Mouse (Mus musculus): ENCODE data around the gene Atg5. TPM values are rescaled to one million over a fixed set of nuclear protein-coding genes. Genes with fewer than 3 reads are reported as not detected.
"Not testable (repeated sequence)": the region's sequence is repeated elsewhere in the genome, so short reads cannot be mapped to it uniquely, and the experiment has no call there.

The Atg5 gene
- polyA plus RNA-seq (2016; fragmentation: Nextera tagmentation; extraction: Ambion mirVana): 46.1 and 46.4 TPM in 2 replicates

- peak; percentile 98 for ATAC-seq (ENCODE audit: low FRiP score)
- Histone ChIP-seq H3K4me3 (replicated peaks) (peak within 1 kb of the TSS; percentile 88), H3K4me1 (peaks cover 22% of the 10 kb centered on the region), H3K27me3 (no peaks in the 10 kb centered on the region), H3K9me3 (no peaks in the 10 kb centered on the region), H3K9ac (peak within 1 kb of the TSS; percentile 89), H3K27ac (peak within 1 kb of the TSS; percentile 94), H3K4me2 (peak within 1 kb of the TSS; percentile 76), H3K36me3 (replicated peaks) (no peaks in the 10 kb centered on the region)
- under 1% methylated on average over 63 of the region's 63 CpGs for WGBS
These were observed at the start of gene Atg5 for GRCm38 (mm10) chr10:44268145-44268860. Atg5 (plus strand) TSS chr10:44268358.

- not testable (repeated sequence) for H3K27ac ChIP-seq; H3K36me3 ChIP-seq (replicated peaks); H3K9me3 ChIP-seq; H3K27me3 ChIP-seq; H3K9ac ChIP-seq; H3K4me3 ChIP-seq (replicated peaks); ATAC-seq (ENCODE audit: low FRiP score); H3K4me2 ChIP-seq; H3K4me1 ChIP-seq
- WGBS: 15% methylated on average over 2 of the region's 2 CpGs
These were observed 49.1 kb upstream of the Atg5 start for GRCm38 (mm10) chr10:44219073-44219472.

DNA sequence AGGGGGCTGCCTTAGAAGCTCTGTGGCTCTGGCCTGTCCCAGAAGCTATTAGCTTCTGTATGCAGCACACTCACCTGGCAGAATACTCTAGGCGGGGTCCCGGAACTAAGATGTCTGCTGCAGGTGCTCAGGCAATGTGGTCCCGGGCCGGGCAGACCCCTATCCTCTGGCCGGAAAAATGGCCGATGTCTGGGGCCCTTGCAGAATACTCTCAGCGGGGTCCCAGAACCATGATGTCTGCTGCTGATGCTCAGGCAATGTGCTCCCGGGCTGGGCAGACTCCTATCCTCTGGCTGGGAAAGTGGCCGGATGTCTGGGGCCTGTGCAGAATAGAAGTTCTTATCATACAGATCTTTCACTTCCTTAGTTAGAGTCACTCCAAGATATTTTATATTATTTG is 43.8 kb upstream of the Atg5 start:
- no peaks in the 10 kb centered on the region for H3K4me1 ChIP-seq
- 94% methylated on average over 9 of the region's 9 CpGs for WGBS
- H3K9me3 ChIP-seq: 0 out of 2 replicates have a peak, but pooled peaks cover 3% of the 10 kb centered on the region
- no peaks in the 10 kb centered on the region for H3K36me3 ChIP-seq (replicated peaks)
- H3K9ac ChIP-seq: no peak overlapping the region
- no peak overlapping the region for H3K4me2 ChIP-seq
- no peaks in the 10 kb centered on the region for H3K27me3 ChIP-seq
- no peak overlapping the region for H3K4me3 ChIP-seq (replicated peaks)
- no peak overlapping the region for H3K27ac ChIP-seq
- ATAC-seq (ENCODE audit: low FRiP score): no peak

- not testable (repeated sequence) for H3K27me3 ChIP-seq; ATAC-seq (ENCODE audit: low FRiP score); H3K36me3 ChIP-seq (replicated peaks); H3K4me1 ChIP-seq; H3K27ac ChIP-seq; H3K4me2 ChIP-seq; H3K9me3 ChIP-seq; H3K4me3 ChIP-seq (replicated peaks); H3K9ac ChIP-seq
- WGBS: 9% methylated on average over 1 of the region's 1 CpGs
These were observed 34.8 kb upstream of the Atg5 start for GRCm38 (mm10) chr10:44233351-44233750.

GRCm38 (mm10) chr10:44235298-44235697 is 32.9 kb upstream of the Atg5 start:
- not testable (repeated sequence) for H3K27me3 ChIP-seq; H3K4me3 ChIP-seq (replicated peaks); H3K9me3 ChIP-seq; H3K9ac ChIP-seq; ATAC-seq (ENCODE audit: low FRiP score); H3K4me1 ChIP-seq; H3K36me3 ChIP-seq (replicated peaks); H3K4me2 ChIP-seq; H3K27ac ChIP-seq
- 40% methylated on average over 7 of the region's 7 CpGs for WGBS

GRCm38 (mm10) chr10:44256624-44257023 is 11.5 kb upstream of the Atg5 start:
- no peak for ATAC-seq (ENCODE audit: low FRiP score)
- Histone ChIP-seq H3K4me1 (no peaks in the 10 kb centered on the region), H3K4me3 (replicated peaks) (no peak overlapping the region), H3K27ac (no peak overlapping the region), H3K9ac (no peak overlapping the region), H3K36me3 (replicated peaks) (no peaks in the 10 kb centered on the region), H3K4me2 (no peak overlapping the region), H3K27me3 (no peaks in the 10 kb centered on the region), H3K9me3 (no peaks in the 10 kb centered on the region)
- WGBS: 33% methylated on average over 7 of the region's 7 CpGs

GRCm38 (mm10) chr10:44265835-44266234 is 2.3 kb upstream of the Atg5 start:
- Histone ChIP-seq H3K27ac (no peak overlapping the region), H3K9ac (no peak overlapping the region), H3K9me3 (no peaks in the 10 kb centered on the region), H3K27me3 (no peaks in the 10 kb centered on the region), H3K4me2 (no peak overlapping the region), H3K4me1 (peaks cover 22% of the 10 kb centered on the region), H3K36me3 (replicated peaks) (no peaks in the 10 kb centered on the region), H3K4me3 (replicated peaks) (no peak overlapping the region)
- WGBS: 60% methylated on average over 3 of the region's 3 CpGs
- no peak for ATAC-seq (ENCODE audit: low FRiP score)

DNA sequence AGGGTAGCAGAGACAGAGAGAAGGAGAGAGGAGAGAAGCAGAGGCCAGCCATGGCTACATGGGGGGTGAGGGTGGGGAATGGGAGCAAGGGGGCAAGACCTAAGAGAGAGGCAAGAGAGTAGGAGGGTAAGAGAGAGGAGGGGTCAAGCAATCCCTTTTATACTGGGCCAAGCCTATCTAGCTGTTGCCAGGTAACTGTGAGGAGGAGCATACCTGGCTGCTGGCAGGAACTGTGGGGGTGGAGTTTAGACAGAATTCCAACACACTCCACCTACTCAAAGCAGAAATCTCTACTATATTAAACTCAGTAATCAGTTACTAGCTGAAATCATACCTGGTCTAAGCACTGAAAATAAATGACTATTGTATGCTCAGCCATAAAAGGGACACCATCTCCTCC is 1.6 kb upstream of the Atg5 start:
- H3K4me3 ChIP-seq (replicated peaks): no peak overlapping the region
- H3K36me3 ChIP-seq (replicated peaks): no peaks in the 10 kb centered on the region

DNA sequence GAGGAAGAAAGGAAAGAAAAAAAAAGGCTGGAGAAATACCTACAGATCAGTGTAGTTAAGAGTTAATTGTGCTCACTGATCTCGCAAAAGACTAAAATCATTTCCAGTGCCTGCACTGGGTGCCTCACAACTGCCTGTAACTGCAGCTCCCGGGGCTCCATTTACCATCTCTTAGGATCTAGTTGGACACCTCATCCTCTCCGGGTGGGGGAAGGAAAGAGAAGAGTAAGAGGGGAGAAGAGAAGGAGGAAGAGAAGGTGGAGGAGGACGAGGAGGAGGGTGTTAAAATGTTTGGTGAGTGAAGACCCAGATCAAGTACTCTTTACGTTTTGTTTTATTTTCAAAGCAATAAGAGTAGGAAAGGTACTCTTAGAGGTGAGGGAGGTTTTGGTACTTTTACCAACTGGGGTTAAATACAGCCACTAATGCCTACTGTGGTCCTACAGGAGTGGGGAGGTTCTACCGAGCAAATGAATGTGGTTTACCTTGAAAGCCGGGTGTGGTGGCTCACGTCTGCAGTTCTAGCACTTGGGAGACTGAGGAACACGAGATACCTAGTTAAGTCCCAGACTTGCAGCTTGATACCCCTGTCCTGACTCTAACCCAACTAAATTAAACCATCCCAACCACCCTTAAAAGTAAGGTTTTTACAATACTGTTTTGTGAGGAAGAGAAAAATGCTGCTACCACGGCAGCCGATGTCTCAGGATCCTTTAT is 574 bp upstream of the Atg5 start:
- H3K4me3 ChIP-seq (replicated peaks): peak overlapping the region; percentile 88
- peak overlapping the region; percentile 76 for H3K4me2 ChIP-seq
- no peaks in the 10 kb centered on the region for H3K36me3 ChIP-seq (replicated peaks)
- H3K9me3 ChIP-seq: no peaks in the 10 kb centered on the region
- WGBS: 16% methylated on average over 11 of the region's 11 CpGs
- H3K9ac ChIP-seq: peak overlapping the region; percentile 89
- H3K4me1 ChIP-seq: peaks cover 22% of the 10 kb centered on the region
- 0 out of 2 replicates have a peak overlapping the region, but pooled peaks have one; percentile 21 for H3K27ac ChIP-seq
- peak; percentile 30 for ATAC-seq (ENCODE audit: low FRiP score)
- H3K27me3 ChIP-seq: no peaks in the 10 kb centered on the region

More for the DNA sequence above, 1.6 kb upstream of the Atg5 start:
- H3K27ac ChIP-seq: no peak overlapping the region
- ATAC-seq (ENCODE audit: low FRiP score): no peak
- H3K27me3 ChIP-seq: no peaks in the 10 kb centered on the region
- H3K4me2 ChIP-seq: 0 out of 2 replicates have a peak overlapping the region, but pooled peaks have one; percentile 76
- H3K9me3 ChIP-seq: no peaks in the 10 kb centered on the region
- H3K9ac ChIP-seq: no peak overlapping the region
- H3K4me1 ChIP-seq: peaks cover 22% of the 10 kb centered on the region

GRCm38 (mm10) chr10:44269211-44269610 is 1.1 kb downstream of the Atg5 start:
- no peak for ATAC-seq (ENCODE audit: low FRiP score)
- Histone ChIP-seq H3K9me3 (no peaks in the 10 kb centered on the region), H3K36me3 (replicated peaks) (no peaks in the 10 kb centered on the region), H3K4me3 (replicated peaks) (peak overlapping the region; percentile 88), H3K27me3 (no peaks in the 10 kb centered on the region), H3K4me2 (peak overlapping the region; percentile 76), H3K9ac (peak overlapping the region; percentile 89; the same call in 1 of the 2 replicates), H3K4me1 (peaks cover 22% of the 10 kb centered on the region), H3K27ac (no peak overlapping the region)
- 56% methylated on average over 2 of the region's 2 CpGs for WGBS

GRCm38 (mm10) chr10:44282323-44282722 is 14.2 kb downstream of the Atg5 start:
- no peaks in the 10 kb centered on the region for H3K9me3 ChIP-seq
- H3K27me3 ChIP-seq: no peaks in the 10 kb centered on the region
- 89% methylated on average over 1 of the region's 1 CpGs for WGBS
- H3K27ac ChIP-seq: no peak overlapping the region
- no peak overlapping the region for H3K9ac ChIP-seq
- H3K4me1 ChIP-seq: no peaks in the 10 kb centered on the region
- peaks cover 12% of the 10 kb centered on the region for H3K36me3 ChIP-seq (replicated peaks)
- no peak for ATAC-seq (ENCODE audit: low FRiP score)
- no peak overlapping the region for H3K4me2 ChIP-seq
- H3K4me3 ChIP-seq (replicated peaks): no peak overlapping the region

DNA sequence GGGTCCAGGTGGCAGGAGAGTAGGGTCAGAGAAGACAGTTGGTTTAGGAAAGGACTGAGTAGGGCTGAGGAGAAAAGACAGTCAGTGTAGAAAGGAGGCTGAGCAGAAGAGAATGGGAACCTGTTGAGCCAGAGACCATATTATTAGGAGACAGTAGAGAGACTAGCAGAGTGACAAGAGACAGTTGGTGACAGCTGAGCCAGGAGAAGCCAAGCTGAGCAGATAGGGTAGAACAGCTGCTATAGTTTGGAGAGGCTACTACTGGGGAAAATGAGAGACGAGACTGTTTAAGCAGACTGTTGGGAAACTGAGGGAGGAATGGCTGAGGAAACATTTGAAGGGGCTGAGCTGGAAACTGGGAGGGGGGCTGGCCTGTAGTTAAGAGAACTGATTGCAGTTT is 16.9 kb downstream of the Atg5 start:
- 78% methylated on average over 1 of the region's 1 CpGs for WGBS
- Histone ChIP-seq H3K27me3 (no peaks in the 10 kb centered on the region), H3K4me3 (replicated peaks) (no peak overlapping the region), H3K27ac (no peak overlapping the region), H3K9ac (no peak overlapping the region), H3K4me1 (no peaks in the 10 kb centered on the region), H3K9me3 (no peaks in the 10 kb centered on the region), H3K4me2 (no peak overlapping the region), H3K36me3 (replicated peaks) (peaks cover 21% of the 10 kb centered on the region)
- ATAC-seq (ENCODE audit: low FRiP score): no peak

DNA sequence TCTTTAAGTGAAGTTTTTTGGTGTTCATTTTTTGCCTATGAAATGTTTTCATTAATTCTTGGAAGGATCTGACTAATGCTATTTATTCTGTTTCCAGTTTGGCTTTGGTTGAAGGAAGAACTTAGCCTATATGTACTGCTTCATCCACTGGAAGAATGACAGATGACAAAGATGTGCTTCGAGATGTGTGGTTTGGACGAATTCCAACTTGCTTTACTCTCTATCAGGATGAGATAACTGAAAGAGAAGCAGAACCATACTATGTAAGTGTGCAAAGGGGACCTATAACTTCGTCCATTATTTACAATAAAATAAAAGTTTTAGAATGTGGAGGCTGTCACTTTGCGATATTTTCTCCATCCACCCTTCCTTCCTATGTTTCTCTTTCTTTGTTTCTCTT is 17.8 kb downstream of the Atg5 start:
- no peak for ATAC-seq (ENCODE audit: low FRiP score)
- Histone ChIP-seq H3K4me3 (replicated peaks) (no peak overlapping the region), H3K9ac (no peak overlapping the region), H3K36me3 (replicated peaks) (peaks cover 29% of the 10 kb centered on the region), H3K9me3 (no peaks in the 10 kb centered on the region), H3K4me1 (no peaks in the 10 kb centered on the region), H3K4me2 (no peak overlapping the region), H3K27ac (no peak overlapping the region), H3K27me3 (no peaks in the 10 kb centered on the region)
- WGBS: 88% methylated on average over 4 of the region's 4 CpGs
